Mouse (Mus musculus) MEL (cell line): ENCODE results near the gene Myrfl.

Experiments used
- MAX ChIP-seq: IDR thresholded peaks from 2 replicates; pipeline ENCODE4 v1.6.1; 2011; ENCODE audit warnings: low read length, improper control_type of control experiment
- UBTF ChIP-seq: IDR thresholded peaks from 2 replicates; pipeline ENCODE4 v1.6.1; 2012; ENCODE audit warnings: low read depth, mild to moderate bottlenecking, inconsistent platforms, low read length, improper control_type of control experiment, moderate library complexity, borderline replicate concordance; ENCODE audit not compliant: insufficient read depth
- ZC3H11A ChIP-seq: IDR thresholded peaks from 2 replicates; pipeline ENCODE4 v1.6.1; 2012; ENCODE audit warnings: low read depth, mild to moderate bottlenecking, inconsistent platforms, low read length, improper control_type of control experiment

GRCm38 (mm10) chr10:116883531-116883930, 13.2 kb downstream of the Myrfl start:
- TF ChIP-seq UBTF (no peak), MAX (no peak), ZC3H11A (no peak)
